Mouse (Mus musculus) C3H10T1/2 (cell line): Measurements from ENCODE around the gene Cirbp. TPM values are rescaled to one million over a fixed set of nuclear protein-coding genes. Genes with fewer than 3 reads are reported as not detected.

Source experiments
- polyA plus RNA-seq, 2 experiments: library from polyadenylated mRNA; unstranded; fragments of >200 nt; fragmentation: generic; extraction: Trizol; gene quantifications; one replicate each; pipeline ENCODE4 v1.2.1; 2012; ENCODE audit warnings: missing spikeins in 2 of 2

The Cirbp gene
- 100 to 1,000 TPM in 1 of 2 experiments, 10 to 100 TPM in 1; 20.0 to 104 TPM for polyA plus RNA-seq

GRCm38 (mm10) chr10:80165392-80166128 is at the start of gene Cirbp:
TSS of gene Cirbp (plus strand) at chr10:80165985.

DNA sequence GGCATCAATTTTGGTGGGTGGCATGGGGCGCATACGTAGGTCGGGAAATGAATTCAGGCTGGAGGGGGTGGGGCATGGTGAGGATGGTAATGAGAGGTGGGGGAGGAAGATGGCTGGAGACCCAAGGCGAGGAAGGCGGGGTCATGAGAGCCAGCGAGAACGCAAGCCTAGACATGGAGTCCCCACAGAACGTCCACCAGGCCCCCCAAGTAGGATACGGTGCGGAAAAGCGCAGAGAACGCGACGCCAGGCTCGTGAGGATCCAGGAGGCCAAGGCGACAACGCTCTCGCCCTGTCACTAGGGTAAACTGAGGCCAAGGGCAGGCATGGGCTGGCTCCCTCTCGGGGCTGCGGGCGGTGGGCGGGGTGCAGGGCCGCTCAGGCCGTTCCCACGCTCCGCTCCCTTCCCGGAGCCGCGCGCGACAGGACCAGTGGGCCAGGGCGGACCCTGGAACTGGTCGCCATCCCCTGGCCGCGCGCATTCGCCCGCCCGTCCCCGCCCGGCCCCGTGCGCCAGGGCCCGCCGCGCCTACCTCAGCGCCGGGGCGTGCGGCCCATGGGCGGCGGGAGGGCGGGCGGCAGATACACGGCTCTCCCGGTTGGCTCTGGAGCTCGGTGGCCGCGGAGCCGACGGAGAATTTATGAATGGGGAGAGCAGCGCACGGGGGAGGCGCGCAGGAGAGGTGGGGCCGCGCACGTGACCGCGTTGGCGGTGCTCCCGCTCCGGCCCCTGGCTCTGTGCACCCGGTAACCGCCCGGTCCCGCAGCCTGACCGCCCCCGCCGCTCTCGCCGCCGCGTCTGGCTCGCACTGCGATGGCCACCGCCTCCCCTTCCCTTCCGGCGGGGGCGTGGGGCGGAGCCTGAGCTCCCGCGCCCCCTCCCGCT is 27.0 kb upstream of the Cirbp start, which contains the start of gene Atp5d:
TSS of gene Atp5d (plus strand) at position 80 of the 886 bp plus-strand sequence.

DNA sequence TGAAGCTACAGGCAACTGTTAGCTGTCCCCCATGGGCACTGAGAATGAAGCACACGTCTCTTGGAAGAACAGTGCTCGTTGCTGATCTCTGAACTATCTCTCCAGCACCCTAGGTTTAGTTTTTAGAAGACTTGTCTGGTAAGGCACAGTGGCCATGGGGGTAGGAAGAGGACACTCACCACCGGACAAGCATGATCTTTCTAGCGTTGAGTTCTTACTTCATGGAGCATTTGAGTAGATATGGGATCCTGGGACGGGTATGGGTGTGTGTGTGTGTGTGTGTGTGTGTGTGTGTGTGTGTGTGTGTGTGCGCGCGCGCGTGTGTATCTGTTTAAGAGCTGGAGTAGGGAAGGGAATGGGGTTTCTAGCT is 25.1 kb upstream of the Cirbp start, which contains the start of gene Cbarp:
TSS of gene Cbarp (minus strand) at position 170 of the 370 bp plus-strand sequence.

GRCm38 (mm10) chr10:80147719-80148601 is 17.8 kb upstream of the Cirbp start, which contains the start of gene Midn:
TSS of gene Midn (plus strand) at chr10:80148272.

GRCm38 (mm10) chr10:80172527-80173292 is 6.9 kb downstream of the Cirbp start, which contains the start of gene 1600002K03Rik:
TSS of gene 1600002K03Rik (plus strand) at chr10:80172944.

GRCm38 (mm10) chr10:80179068-80180051 is 13.6 kb downstream of the Cirbp start, which contains the start of gene Efna2:
TSS of gene Efna2 (plus strand) at chr10:80179482.

Other genes starting within 250 kb of the Cirbp start
- 1 to 10 TPM in 1 of 2 experiments, under 1 TPM in 1; 0.13 to 3.3 TPM for gene Kiss1r, start 249.0 kb upstream of the Cirbp start, polyA plus RNA-seq
- gene R3hdm4, start 244.8 kb upstream of the Cirbp start, polyA plus RNA-seq, result 100 to 1,000 TPM in 1 of 2 experiments, 10 to 100 TPM in 1; 61.0 to 121 TPM
- gene Arid3a, start 238.9 kb upstream of the Cirbp start, polyA plus RNA-seq, result under 1 TPM; 0.29 to 0.85 TPM
- gene Wdr18, start 205.8 kb upstream of the Cirbp start, polyA plus RNA-seq, result 100 to 1,000 TPM in 1 of 2 experiments, 10 to 100 TPM in 1; 29.0 to 130 TPM
- under 1 TPM; 0.12 to 0.79 TPM for gene Grin3b, start 195.3 kb upstream of the Cirbp start, polyA plus RNA-seq
- 100 to 1,000 TPM; 105 to 141 TPM for gene Tmem259, start 181.7 kb upstream of the Cirbp start, polyA plus RNA-seq
- 100 to 1,000 TPM; 426 to 430 TPM for gene Cnn2, start 177.4 kb upstream of the Cirbp start, polyA plus RNA-seq
- 1 to 10 TPM; 3.5 to 8.4 TPM for gene Abca7, start 169.5 kb upstream of the Cirbp start, polyA plus RNA-seq
- under 1 TPM; 0.58 to 0.84 TPM for gene Arhgap45, start 149.3 kb upstream of the Cirbp start, polyA plus RNA-seq
- gene Polr2e, start 126.2 kb upstream of the Cirbp start, polyA plus RNA-seq, result 100 to 1,000 TPM; 195 to 403 TPM
- 1,000 to 10,000 TPM; 1,157 to 1,905 TPM for gene Gpx4, start 118.8 kb upstream of the Cirbp start, polyA plus RNA-seq
- gene Sbno2, start 60.4 kb upstream of the Cirbp start, polyA plus RNA-seq, result 10 to 100 TPM; 15.6 to 42.5 TPM
- 100 to 1,000 TPM in 1 of 2 experiments, 10 to 100 TPM in 1; 91.0 to 141 TPM for gene Stk11, start 50.2 kb upstream of the Cirbp start, polyA plus RNA-seq
- 1,000 to 10,000 TPM in 1 of 2 experiments, 100 to 1,000 TPM in 1; 776 to 1,441 TPM for gene Atp5d, start 27.4 kb upstream of the Cirbp start, polyA plus RNA-seq
- gene Cbarp, start 25.1 kb upstream of the Cirbp start, polyA plus RNA-seq, result 10 to 100 TPM in 1 of 2 experiments, 1 to 10 TPM in 1; 4.8 to 18.5 TPM
- gene Midn, start 17.7 kb upstream of the Cirbp start, polyA plus RNA-seq, result 10 to 100 TPM; 25.4 to 86.5 TPM
- 10 to 100 TPM; 22.6 to 31.6 TPM for gene 1600002K03Rik, start 7.0 kb downstream of the Cirbp start, polyA plus RNA-seq
- 1 to 10 TPM; 1.7 to 6.3 TPM for gene Efna2, start 13.5 kb downstream of the Cirbp start, polyA plus RNA-seq
- gene Mum1, start 60.4 kb downstream of the Cirbp start, polyA plus RNA-seq, result 10 to 100 TPM; 28.9 to 57.4 TPM
- gene Ndufs7, start 83.1 kb downstream of the Cirbp start, polyA plus RNA-seq, result 100 to 1,000 TPM; 324 to 363 TPM
- 100 to 1,000 TPM; 114 to 121 TPM for gene Gamt, start 95.0 kb downstream of the Cirbp start, polyA plus RNA-seq
- gene Dazap1, start 95.5 kb downstream of the Cirbp start, polyA plus RNA-seq, result 100 to 1,000 TPM in 1 of 2 experiments, 10 to 100 TPM in 1; 75.3 to 145 TPM
- gene Rps15, start 126.5 kb downstream of the Cirbp start, polyA plus RNA-seq, result over 10,000 TPM in 1 of 2 experiments, 1,000 to 10,000 TPM in 1; 7,724 to 18,727 TPM
- 1 to 10 TPM in 1 of 2 experiments, under 1 TPM in 1; 0.41 to 6.4 TPM for gene Apc2, start 130.0 kb downstream of the Cirbp start, polyA plus RNA-seq
- gene 2310011J03Rik, start 154.6 kb downstream of the Cirbp start, polyA plus RNA-seq, result 10 to 100 TPM; 76.4 to 84.3 TPM
- 1 to 10 TPM; 6.8 to 9.2 TPM for gene Pcsk4, start 163.5 kb downstream of the Cirbp start, polyA plus RNA-seq
- gene Reep6, start 164.0 kb downstream of the Cirbp start, polyA plus RNA-seq, result 1 to 10 TPM; 1.6 to 4.4 TPM
- 10 to 100 TPM in 1 of 2 experiments, 1 to 10 TPM in 1; 2.5 to 11.0 TPM for gene Adamtsl5, start 182.4 kb downstream of the Cirbp start, polyA plus RNA-seq
- not detected for gene Plk5, start 190.5 kb downstream of the Cirbp start, polyA plus RNA-seq
- gene Mex3d, start 221.7 kb downstream of the Cirbp start, polyA plus RNA-seq, result 10 to 100 TPM in 1 of 2 experiments, 1 to 10 TPM in 1; 8.8 to 32.5 TPM
- gene Mbd3, start 233.6 kb downstream of the Cirbp start, polyA plus RNA-seq, result 100 to 1,000 TPM; 239 to 395 TPM
- 1,000 to 10,000 TPM; 1,086 to 1,588 TPM for gene Uqcr11, start 240.8 kb downstream of the Cirbp start, polyA plus RNA-seq